Mouse (Mus musculus): ENCODE results near the gene Zeb2. TPM values are rescaled to one million over a fixed set of nuclear protein-coding genes. Genes with fewer than 3 reads are reported as not detected.
A peak's percentile ranks its signal among the peaks of the same experiment; 100 is the strongest.

The Zeb2 gene
- polyA plus RNA-seq, 1 experiment from 2014 or later = 63.3 TPM

GRCm38 (mm10) chr2:45110757-45111411, 6.3 kb downstream of the Zeb2 start:
- Histone ChIP-seq H3K36me3 (replicated peaks) (no peaks in the 10 kb centered on the region), H3K27me3 (no peaks in the 10 kb centered on the region), H3K9ac (peak overlapping the region; percentile 100), H3K4me3 (replicated peaks) (peak overlapping the region; percentile 97), H3K4me1 (peaks cover 49% of the 10 kb centered on the region), H3K9me3 (no peaks in the 10 kb centered on the region), H3K4me2 (peak overlapping the region; percentile 69), H3K27ac (peak overlapping the region; percentile 98)
- WGBS = under 1% methylated on average over 20 of the region's 20 CpGs
- ATAC-seq (ENCODE audit: low FRiP score) = peak; percentile 23; the same call in 1 of the 2 replicates

DNA sequence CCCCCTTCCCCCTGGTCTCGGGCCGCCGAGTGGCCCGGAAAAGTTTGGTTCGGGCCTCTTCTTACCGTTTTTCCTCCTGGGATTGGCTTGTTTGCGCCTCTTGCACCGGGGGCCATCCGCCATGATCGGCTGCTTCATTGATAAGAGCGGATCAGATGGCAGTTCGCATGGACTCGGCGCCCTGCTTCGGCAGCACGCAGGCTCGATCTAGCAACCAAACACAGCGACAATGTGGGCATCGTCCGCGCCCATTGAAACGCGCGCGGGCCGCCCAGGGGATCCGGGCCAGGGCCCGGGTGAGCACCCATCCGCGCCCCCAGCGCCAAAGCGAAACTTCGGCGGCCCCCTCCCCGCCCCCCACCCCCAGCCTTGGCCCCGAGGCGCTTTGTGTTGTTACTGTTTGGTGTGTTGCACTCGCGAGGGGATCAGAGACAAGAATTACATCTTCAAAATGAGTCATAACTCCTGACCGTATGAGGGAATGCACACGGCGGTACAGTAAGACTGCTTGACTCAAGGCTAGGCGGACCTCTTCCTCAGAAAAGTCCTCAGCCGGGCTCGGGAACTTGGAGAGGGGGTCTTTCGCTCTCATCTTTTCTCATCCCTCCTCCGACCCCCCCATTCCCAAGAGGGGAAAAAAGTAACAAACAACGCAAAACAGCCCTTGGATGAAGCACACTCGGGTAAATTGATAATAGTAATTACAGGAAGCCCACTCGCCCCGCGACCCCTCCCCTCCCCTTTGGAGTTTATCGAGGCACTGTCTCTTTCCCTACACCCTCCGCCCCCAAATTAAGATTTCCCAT, 7.0 kb downstream of the Zeb2 start:
- Histone ChIP-seq H3K36me3 (replicated peaks) (no peaks in the 10 kb centered on the region), H3K27ac (peak overlapping the region; percentile 98), H3K9me3 (no peaks in the 10 kb centered on the region), H3K4me1 (peaks cover 51% of the 10 kb centered on the region), H3K4me3 (replicated peaks) (peak overlapping the region; percentile 97), H3K4me2 (peak overlapping the region; percentile 69), H3K9ac (peak overlapping the region; percentile 100), H3K27me3 (no peaks in the 10 kb centered on the region)
- peak; percentile 37 for ATAC-seq (ENCODE audit: low FRiP score)
- WGBS = under 1% methylated on average over 53 of the region's 54 CpGs

DNA sequence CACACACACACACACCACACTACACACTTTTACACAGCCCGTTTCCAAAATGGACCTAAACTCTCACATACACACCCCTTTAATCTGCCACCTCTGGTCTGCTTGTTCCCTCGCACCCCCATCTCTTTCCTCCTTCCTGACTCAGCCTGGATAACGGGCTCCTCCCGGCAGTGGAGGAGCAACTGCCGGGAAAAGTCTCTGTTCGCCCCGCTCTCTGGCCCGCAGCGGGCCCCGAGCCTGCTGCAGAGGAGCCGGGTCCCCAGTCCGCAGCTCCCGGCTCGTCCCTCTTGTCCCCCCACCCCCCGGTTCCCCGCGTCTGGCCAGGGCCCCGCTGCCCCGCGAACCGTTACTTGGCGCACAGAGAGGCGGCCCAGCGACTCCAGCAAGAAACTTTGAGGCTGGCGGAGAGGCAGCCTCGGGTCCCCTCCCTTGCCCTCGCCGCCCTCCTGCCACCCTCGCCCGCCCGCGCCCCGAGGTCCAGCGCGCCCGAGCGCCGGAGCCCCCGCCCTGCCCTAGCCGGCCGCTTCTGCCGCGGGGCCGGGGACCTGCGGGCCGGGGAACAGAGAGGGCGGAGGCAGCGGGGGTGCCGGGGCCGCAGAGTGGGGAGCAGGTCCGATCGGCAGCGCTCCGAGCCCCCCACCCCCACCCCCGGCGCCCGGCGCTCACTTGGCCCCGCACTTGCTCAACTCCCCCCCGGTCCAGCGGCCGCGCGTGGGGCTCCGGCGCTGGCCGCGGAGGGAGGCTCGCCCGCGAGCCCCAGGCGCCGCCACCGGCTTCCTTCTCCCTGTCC, 7.8 kb downstream of the Zeb2 start:
- H3K4me2 ChIP-seq = peak overlapping the region; percentile 69
- no peaks in the 10 kb centered on the region for H3K27me3 ChIP-seq
- ATAC-seq (ENCODE audit: low FRiP score) = peak; percentile 24
- no peaks in the 10 kb centered on the region for H3K9me3 ChIP-seq
- no peaks in the 10 kb centered on the region for H3K36me3 ChIP-seq (replicated peaks)
- peak overlapping the region; percentile 97 for H3K4me3 ChIP-seq (replicated peaks)
- H3K4me1 ChIP-seq = peaks cover 51% of the 10 kb centered on the region
- 1% methylated on average over 56 of the region's 74 CpGs for WGBS
- H3K27ac ChIP-seq = peak overlapping the region; percentile 98
- H3K9ac ChIP-seq = peak overlapping the region; percentile 100

GRCm38 (mm10) chr2:45108521-45109091, 8.6 kb downstream of the Zeb2 start:
- no peaks in the 10 kb centered on the region for H3K9me3 ChIP-seq
- H3K36me3 ChIP-seq (replicated peaks) = no peaks in the 10 kb centered on the region
- peak overlapping the region; percentile 97 for H3K4me3 ChIP-seq (replicated peaks)
- peaks cover 51% of the 10 kb centered on the region for H3K4me1 ChIP-seq
- H3K9ac ChIP-seq = peak overlapping the region; percentile 100
- H3K27me3 ChIP-seq = no peaks in the 10 kb centered on the region
- peak overlapping the region; percentile 69 for H3K4me2 ChIP-seq
- H3K27ac ChIP-seq = peak overlapping the region; percentile 98
- ATAC-seq (ENCODE audit: low FRiP score) = peak; percentile 70
- WGBS = under 1% methylated on average over 23 of the region's 25 CpGs

DNA sequence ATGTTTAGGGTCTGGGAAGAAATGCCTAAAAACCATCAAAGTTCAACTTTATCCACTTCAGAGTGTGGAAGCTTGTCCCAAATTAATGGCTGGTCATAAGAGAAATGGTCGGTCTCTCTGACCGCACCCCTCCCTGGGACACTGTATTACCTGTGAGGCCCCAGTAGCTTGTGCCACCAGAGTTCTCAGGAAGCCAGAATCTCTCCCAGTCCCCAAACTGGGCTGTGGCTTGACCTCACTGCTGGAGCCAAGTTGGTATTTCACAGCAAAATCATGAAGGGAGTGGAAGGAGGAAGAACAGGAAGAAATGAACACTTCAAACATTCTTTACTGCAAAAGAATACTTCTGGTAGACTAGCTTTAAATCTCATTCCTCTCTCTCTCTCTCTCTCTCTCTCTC, 9.6 kb downstream of the Zeb2 start:
- Histone ChIP-seq H3K27me3 (no peaks in the 10 kb centered on the region), H3K4me1 (peaks cover 56% of the 10 kb centered on the region), H3K27ac (peak overlapping the region; percentile 98; the same call in 1 of the 2 replicates), H3K9me3 (no peaks in the 10 kb centered on the region), H3K4me3 (replicated peaks) (peak overlapping the region; percentile 97), H3K4me2 (peak overlapping the region; percentile 69), H3K36me3 (replicated peaks) (no peaks in the 10 kb centered on the region), H3K9ac (peak overlapping the region; percentile 100)
- ATAC-seq (ENCODE audit: low FRiP score) = no peak
- WGBS = 34% methylated on average over 2 of the region's 2 CpGs

- peak overlapping the region; percentile 69 for H3K4me2 ChIP-seq
- no peaks in the 10 kb centered on the region for H3K27me3 ChIP-seq
- H3K36me3 ChIP-seq (replicated peaks) = no peaks in the 10 kb centered on the region
- H3K9me3 ChIP-seq = no peaks in the 10 kb centered on the region
- 0 out of 2 replicates have a peak overlapping the region, but pooled peaks have one; percentile 36 for H3K27ac ChIP-seq
- 31% methylated on average over 7 of the region's 7 CpGs for WGBS
- peaks cover 69% of the 10 kb centered on the region for H3K4me1 ChIP-seq
- peak overlapping the region; percentile 44 for H3K9ac ChIP-seq
- no peak for ATAC-seq (ENCODE audit: low FRiP score)
- peak overlapping the region; percentile 14 for H3K4me3 ChIP-seq (replicated peaks)
These were observed 11.0 kb downstream of the Zeb2 start for GRCm38 (mm10) chr2:45105922-45106851.

DNA sequence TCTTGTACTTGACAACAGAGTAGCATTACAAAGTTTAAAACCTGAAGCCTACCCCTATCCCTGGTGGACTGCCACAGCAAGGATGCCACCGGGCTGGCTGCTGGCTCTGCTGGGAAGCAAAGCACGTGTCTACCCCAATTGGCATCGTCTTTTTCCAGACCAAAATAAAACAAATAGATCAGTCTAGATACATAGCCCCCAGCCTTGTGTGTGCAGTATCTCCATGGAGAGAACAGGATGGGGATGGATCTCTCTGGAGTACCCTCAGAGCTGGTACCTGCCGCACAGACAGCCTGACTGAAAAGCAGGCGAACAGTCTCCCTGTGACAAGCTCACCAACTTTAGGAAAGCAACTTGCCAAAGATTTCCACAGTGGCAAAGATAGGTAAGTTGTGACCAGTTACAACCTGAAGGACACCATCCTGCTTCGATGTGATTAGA, 11.9 kb downstream of the Zeb2 start:
- H3K4me1 ChIP-seq = peaks cover 78% of the 10 kb centered on the region
- H3K27ac ChIP-seq = no peak overlapping the region

GRCm38 (mm10) chr2:45104511-45105055, 12.6 kb downstream of the Zeb2 start:
- peak overlapping the region; percentile 44 for H3K9ac ChIP-seq
- H3K36me3 ChIP-seq (replicated peaks) = no peaks in the 10 kb centered on the region
- 9% methylated on average over 7 of the region's 7 CpGs for WGBS
- H3K27me3 ChIP-seq = no peaks in the 10 kb centered on the region
- no peak overlapping the region; the same call in 1 of the 2 replicates for H3K4me3 ChIP-seq (replicated peaks)
- peaks cover 84% of the 10 kb centered on the region for H3K4me1 ChIP-seq
- peak overlapping the region; percentile 69 for H3K4me2 ChIP-seq
- H3K27ac ChIP-seq = 0 out of 2 replicates have a peak overlapping the region, but pooled peaks have one; percentile 36
- H3K9me3 ChIP-seq = no peaks in the 10 kb centered on the region
- no peak for ATAC-seq (ENCODE audit: low FRiP score)

More for the DNA sequence above, 11.9 kb downstream of the Zeb2 start:
- H3K9me3 ChIP-seq = no peaks in the 10 kb centered on the region
- 53% methylated on average over 6 of the region's 6 CpGs for WGBS
- no peaks in the 10 kb centered on the region for H3K36me3 ChIP-seq (replicated peaks)
- H3K4me2 ChIP-seq = peak overlapping the region; percentile 69
- H3K4me3 ChIP-seq (replicated peaks) = 0 out of 2 replicates have a peak overlapping the region, but pooled peaks have one; percentile 5
- no peaks in the 10 kb centered on the region for H3K27me3 ChIP-seq
- ATAC-seq (ENCODE audit: low FRiP score) = no peak
- H3K9ac ChIP-seq = peak overlapping the region; percentile 44; the same call in 1 of the 2 replicates

- 43% methylated on average over 4 of the region's 4 CpGs for WGBS
- ATAC-seq (ENCODE audit: low FRiP score) = no peak
- Histone ChIP-seq H3K27ac (0 out of 2 replicates have a peak overlapping the region, but pooled peaks have one; percentile 36), H3K4me2 (peak overlapping the region; percentile 69), H3K27me3 (no peaks in the 10 kb centered on the region), H3K9ac (peak overlapping the region; percentile 44; the same call in 1 of the 2 replicates), H3K36me3 (replicated peaks) (no peaks in the 10 kb centered on the region), H3K4me3 (replicated peaks) (no peak overlapping the region), H3K9me3 (no peaks in the 10 kb centered on the region), H3K4me1 (peaks cover 85% of the 10 kb centered on the region)
These were observed 13.1 kb downstream of the Zeb2 start for GRCm38 (mm10) chr2:45104066-45104465.

DNA sequence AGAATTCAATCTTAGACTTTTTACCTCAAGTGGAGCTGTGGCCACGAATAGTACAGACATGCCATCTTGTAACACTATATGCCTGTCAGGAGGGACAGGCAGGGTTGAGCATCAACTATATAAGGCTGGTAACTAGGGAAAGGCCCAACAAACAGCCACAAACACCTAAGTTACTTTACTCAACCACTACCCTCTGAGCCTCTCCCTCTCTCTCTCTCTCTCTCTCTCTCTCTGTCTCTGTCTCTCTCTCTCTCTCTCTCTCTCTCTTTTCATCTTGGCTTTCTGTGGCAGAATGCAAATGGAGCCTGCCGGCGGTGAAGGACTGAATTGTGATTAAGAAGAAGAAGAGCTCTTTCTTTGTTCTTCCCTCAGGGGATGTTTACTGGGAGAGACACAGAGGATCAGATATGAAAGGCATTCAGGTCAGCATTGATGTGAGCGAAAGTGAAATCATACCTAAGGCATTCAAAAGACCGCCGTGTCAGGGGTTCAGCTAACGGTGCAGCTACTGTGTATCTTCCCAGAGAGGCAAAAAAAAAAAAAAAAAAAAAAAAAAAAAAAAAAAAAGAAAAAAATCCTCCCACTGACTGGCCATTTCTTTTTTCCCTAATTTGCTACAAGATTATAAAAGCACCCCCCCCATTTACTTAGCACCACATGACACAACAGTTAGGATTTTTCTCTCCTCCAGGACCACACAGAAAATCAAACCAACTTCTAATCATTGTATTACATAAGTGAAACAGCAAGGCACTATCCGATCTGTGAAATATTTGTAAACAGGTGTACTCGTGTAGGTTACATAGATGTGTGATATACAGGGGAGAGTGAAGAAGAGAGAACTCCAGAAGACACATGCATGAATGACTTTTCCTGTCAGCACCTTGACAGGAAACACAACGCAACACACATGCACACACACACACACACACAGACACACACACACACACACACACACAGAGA, 13.9 kb downstream of the Zeb2 start:
- H3K4me2 ChIP-seq = peak overlapping the region; percentile 69
- 0 out of 2 replicates have a peak, but pooled peaks have one; percentile 22 for ATAC-seq (ENCODE audit: low FRiP score)

More for the DNA sequence above, 13.9 kb downstream of the Zeb2 start:
- no peaks in the 10 kb centered on the region for H3K27me3 ChIP-seq
- no peaks in the 10 kb centered on the region for H3K9me3 ChIP-seq
- no peaks in the 10 kb centered on the region for H3K36me3 ChIP-seq (replicated peaks)
- peak overlapping the region; percentile 7; the same call in 1 of the 2 replicates for H3K4me3 ChIP-seq (replicated peaks)
- WGBS = 20% methylated on average over 10 of the region's 10 CpGs
- H3K9ac ChIP-seq = peak overlapping the region; percentile 22; the same call in 1 of the 2 replicates
- peaks cover 88% of the 10 kb centered on the region for H3K4me1 ChIP-seq
- H3K27ac ChIP-seq = peak overlapping the region; percentile 76

Data from forebrain, embryonic 12.5 days (tissue).